ENCODE assay signal across 9 mouse cellular contexts in the genomic region with DNA sequence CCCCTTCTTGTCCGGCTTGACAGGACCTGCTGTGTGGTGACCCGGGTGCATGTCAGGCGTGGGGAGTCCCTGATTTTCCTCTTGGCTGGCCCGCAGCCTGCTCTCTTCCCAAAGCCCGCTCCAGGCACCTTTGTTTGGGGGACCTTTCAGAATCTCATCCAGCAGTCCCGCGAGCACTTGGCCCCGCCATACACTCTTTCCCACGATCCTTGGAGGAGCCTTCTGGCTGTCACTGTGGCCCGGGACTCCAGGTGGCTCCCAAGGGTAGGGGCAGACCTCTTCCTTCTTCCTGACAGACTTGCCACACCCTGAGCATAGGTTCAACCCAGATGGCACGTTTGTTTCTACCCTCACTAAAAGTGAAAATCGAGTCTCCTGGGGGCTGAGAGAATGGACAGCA. TPM values are rescaled to one million over a fixed set of nuclear protein-coding genes. Genes with fewer than 3 reads are reported as not detected.
A peak's percentile ranks its signal among the peaks of the same experiment; 100 is the strongest.
DNase-seq lines count a peak whose midpoint lies in the region; ATAC-seq and TF ChIP-seq lines count a peak whose summit lies in the region.
"Had no signal": no experiment of that assay in that cellular context is flagged by ENCODE, and none has a peak within 500 bp of the region (broad histone marks: within the 10 kb centered on the region; RNA-seq: fewer than 3 reads in every experiment).

No protein-coding gene starts in this region.

- H3K9ac ChIP-seq in heart, embryonic 12.5 days = peak overlapping the region; percentile 60; the same call in 1 of the 2 replicates
- H3K9ac ChIP-seq in lung, postnatal 0 days (replicated peaks; ENCODE audit: low read depth) = no peak overlapping the region
- peak overlapping the region; percentile 55; the same call in 1 of the 2 replicates for H3K9ac ChIP-seq in hindbrain, embryonic 12.5 days
- H3K9ac ChIP-seq in neural tube, embryonic 13.5 days = no peak overlapping the region

- 33% methylated on average over 12 of the region's 12 CpGs for WGBS in heart, embryonic 12.5 days
- WGBS in lung, postnatal 0 days = 26% methylated on average over 12 of the region's 12 CpGs
- WGBS in hindbrain, embryonic 12.5 days = 29% methylated on average over 12 of the region's 12 CpGs
- WGBS in neural tube, embryonic 13.5 days = 38% methylated on average over 12 of the region's 12 CpGs

- peak overlapping the region; percentile 57; the same call in 1 of the 2 replicates for H3K4me3 ChIP-seq in heart, embryonic 12.5 days
- H3K4me3 ChIP-seq in lung, postnatal 0 days (ENCODE audit: low read depth, low read length) = peak overlapping the region; percentile 40
- no peak overlapping the region for H3K4me3 ChIP-seq in hindbrain, embryonic 12.5 days
- peak overlapping the region; percentile 42 for H3K4me3 ChIP-seq in neural tube, embryonic 13.5 days

- no peak overlapping the region; the same call in 1 of the 2 replicates for H3K4me2 ChIP-seq in heart, embryonic 12.5 days
- H3K4me2 ChIP-seq in lung, postnatal 0 days (replicated peaks; ENCODE audit: low read depth, low read length) = peak overlapping the region; percentile 67
- H3K4me2 ChIP-seq in hindbrain, embryonic 12.5 days (replicated peaks) = 0 out of 2 replicates have a peak overlapping the region, but pooled peaks have one; percentile 62
- H3K4me2 ChIP-seq in neural tube, embryonic 13.5 days = peak overlapping the region; percentile 63

- no peaks in the 10 kb centered on the region for H3K9me3 ChIP-seq in heart, embryonic 12.5 days (replicated peaks)
- no peaks in the 10 kb centered on the region for H3K9me3 ChIP-seq in lung, postnatal 0 days (ENCODE audit: low read length)
- H3K9me3 ChIP-seq in hindbrain, embryonic 12.5 days (replicated peaks) = no peaks in the 10 kb centered on the region
- no peaks in the 10 kb centered on the region for H3K9me3 ChIP-seq in neural tube, embryonic 13.5 days

- H3K4me1 ChIP-seq in heart, embryonic 12.5 days (replicated peaks) = peaks cover 10% of the 10 kb centered on the region
- peaks cover 3% of the 10 kb centered on the region; the same call in 1 of the 2 replicates for H3K4me1 ChIP-seq in lung, postnatal 0 days (ENCODE audit: insufficient read depth, low read depth, low read length)
- peaks cover 10% of the 10 kb centered on the region for H3K4me1 ChIP-seq in hindbrain, embryonic 12.5 days
- peaks cover 21% of the 10 kb centered on the region for H3K4me1 ChIP-seq in neural tube, embryonic 13.5 days (replicated peaks)

- TF ChIP-seq CTCF in lung, postnatal 0 days (IDR thresholded peaks at IDR 0.05) = no peak

- H3K27ac ChIP-seq in heart, embryonic 12.5 days (ENCODE audit: poor library complexity, severe bottlenecking) = no peak overlapping the region
- no peak overlapping the region for H3K27ac ChIP-seq in lung, postnatal 0 days (ENCODE audit: low read length)
- no peak overlapping the region for H3K27ac ChIP-seq in hindbrain, embryonic 12.5 days
- H3K27ac ChIP-seq in neural tube, embryonic 13.5 days (replicated peaks) = no peak overlapping the region

- peaks cover 70% of the 10 kb centered on the region for H3K27me3 ChIP-seq in heart, embryonic 12.5 days (replicated peaks)
- H3K27me3 ChIP-seq in lung, postnatal 0 days (replicated peaks; ENCODE audit: insufficient read depth, low read length) = peaks cover 44% of the 10 kb centered on the region
- peaks cover 54% of the 10 kb centered on the region for H3K27me3 ChIP-seq in hindbrain, embryonic 12.5 days
- peaks cover 52% of the 10 kb centered on the region for H3K27me3 ChIP-seq in neural tube, embryonic 13.5 days

- no peak for DNase-seq in heart, adult 18-20 months
- DNase-seq in lung, postnatal 0 days (ENCODE audit: low spot score) = no peak
- no peak for DNase-seq in lung, adult 18-20 months
- no peak for DNase-seq in MN1 (ENCODE audit: low spot score)
- DNase-seq: cerebellum, adult 11 months had no signal

- no peak for ATAC-seq in heart, embryonic 12.5 days (ENCODE audit: insufficient number of reproducible peaks, low FRiP score)
- ATAC-seq in lung, postnatal 0 days = no peak
- no peak for ATAC-seq in hindbrain, embryonic 12.5 days (ENCODE audit: low FRiP score)
- ATAC-seq in neural tube, embryonic 13.5 days (ENCODE audit: low read depth) = no peak
- no peak for ATAC-seq in megakaryocyte-erythroid progenitor cell, adult 5-6 weeks (replicated peaks; ENCODE audit: low FRiP score, low TSS enrichment, poor library complexity, severe bottlenecking)

- no peak for TF ChIP-seq EP300 in lung, postnatal 0 days (IDR thresholded peaks at IDR 0.05)

- H3K36me3 ChIP-seq in heart, embryonic 12.5 days = no peaks in the 10 kb centered on the region
- H3K36me3 ChIP-seq in lung, postnatal 0 days (ENCODE audit: insufficient read depth, low read length) = no peaks in the 10 kb centered on the region
- no peaks in the 10 kb centered on the region for H3K36me3 ChIP-seq in hindbrain, embryonic 12.5 days
- H3K36me3 ChIP-seq in neural tube, embryonic 13.5 days = no peaks in the 10 kb centered on the region

RNA-seq across cellular contexts. Expression of gene Itgb4, which starts 1.0 kb away (rescaled TPM):
- 2.0 and 2.7 TPM in 2 replicates for polyA plus RNA-seq in heart, embryonic 12.5 days (2016; fragmentation: Nextera tagmentation; extraction: Ambion mirVana)
- 1 to 10 TPM; 1.9 to 3.7 TPM for total RNA-seq in heart, adult 18-20 months (2021)
- 3.8 and 4.2 TPM in 2 replicates for polyA plus RNA-seq in lung, postnatal 0 days (2015; fragmentation: Nextera tagmentation; extraction: Ambion mirVana)
- 1.7 and 2.1 TPM in 2 replicates for polyA plus RNA-seq in hindbrain, embryonic 12.5 days (2016; fragmentation: Nextera tagmentation; extraction: Ambion mirVana)
- 1.9 and 2.7 TPM in 2 replicates for polyA plus RNA-seq in neural tube, embryonic 13.5 days (2015; fragmentation: Nextera tagmentation; extraction: Ambion mirVana)
- 0.07 and 0.37 TPM in 2 replicates for total RNA-seq in megakaryocyte-erythroid progenitor cell, adult 5-6 weeks (2014; fragmentation: Nextera tagmentation)
- total RNA-seq in megakaryocyte-erythroid progenitor cell, adult 5-6 weeks (2017) = 0.65 TPM in 1 of 2 replicates, not detected in the other

RNA-seq across cellular contexts. Expression of gene Galk1, which starts 37.0 kb away (rescaled TPM):
- 151 and 152 TPM in 2 replicates for polyA plus RNA-seq in heart, embryonic 12.5 days (2016; fragmentation: Nextera tagmentation; extraction: Ambion mirVana)
- total RNA-seq in heart, adult 18-20 months (2021) = 10 to 100 TPM; 14.1 to 15.0 TPM
- polyA plus RNA-seq in lung, postnatal 0 days (2015; fragmentation: Nextera tagmentation; extraction: Ambion mirVana) = 91.0 and 95.6 TPM in 2 replicates
- polyA plus RNA-seq in hindbrain, embryonic 12.5 days (2016; fragmentation: Nextera tagmentation; extraction: Ambion mirVana) = 109 and 115 TPM in 2 replicates
- 73.9 and 74.4 TPM in 2 replicates for polyA plus RNA-seq in neural tube, embryonic 13.5 days (2015; fragmentation: Nextera tagmentation; extraction: Ambion mirVana)
- 31.7 and 35.1 TPM in 2 replicates for total RNA-seq in megakaryocyte-erythroid progenitor cell, adult 5-6 weeks (2014; fragmentation: Nextera tagmentation)
- 29.7 and 39.5 TPM in 2 replicates for total RNA-seq in megakaryocyte-erythroid progenitor cell, adult 5-6 weeks (2017)

RNA-seq across cellular contexts. Expression of gene Recql5, which starts 42.3 kb away (rescaled TPM):
- polyA plus RNA-seq in heart, embryonic 12.5 days (2016; fragmentation: Nextera tagmentation; extraction: Ambion mirVana) = 13.8 and 17.3 TPM in 2 replicates
- 1 to 10 TPM; 7.5 to 7.8 TPM for total RNA-seq in heart, adult 18-20 months (2021)
- polyA plus RNA-seq in lung, postnatal 0 days (2015; fragmentation: Nextera tagmentation; extraction: Ambion mirVana) = 9.2 and 9.9 TPM in 2 replicates
- 31.8 and 34.7 TPM in 2 replicates for polyA plus RNA-seq in hindbrain, embryonic 12.5 days (2016; fragmentation: Nextera tagmentation; extraction: Ambion mirVana)
- polyA plus RNA-seq in neural tube, embryonic 13.5 days (2015; fragmentation: Nextera tagmentation; extraction: Ambion mirVana) = 22.5 and 23.5 TPM in 2 replicates
- 19.7 and 22.7 TPM in 2 replicates for total RNA-seq in megakaryocyte-erythroid progenitor cell, adult 5-6 weeks (2014; fragmentation: Nextera tagmentation)
- total RNA-seq in megakaryocyte-erythroid progenitor cell, adult 5-6 weeks (2017) = 17.0 and 21.0 TPM in 2 replicates

RNA-seq across cellular contexts. Expression of gene Sap30bp, which starts 42.5 kb away (rescaled TPM):
- polyA plus RNA-seq in heart, embryonic 12.5 days (2016; fragmentation: Nextera tagmentation; extraction: Ambion mirVana) = 29.4 and 32.2 TPM in 2 replicates
- 10 to 100 TPM; 19.0 to 19.9 TPM for total RNA-seq in heart, adult 18-20 months (2021)
- 21.2 and 22.8 TPM in 2 replicates for polyA plus RNA-seq in lung, postnatal 0 days (2015; fragmentation: Nextera tagmentation; extraction: Ambion mirVana)
- 51.0 and 54.4 TPM in 2 replicates for polyA plus RNA-seq in hindbrain, embryonic 12.5 days (2016; fragmentation: Nextera tagmentation; extraction: Ambion mirVana)
- polyA plus RNA-seq in neural tube, embryonic 13.5 days (2015; fragmentation: Nextera tagmentation; extraction: Ambion mirVana) = 57.7 and 59.4 TPM in 2 replicates
- 20.8 and 33.2 TPM in 2 replicates for total RNA-seq in megakaryocyte-erythroid progenitor cell, adult 5-6 weeks (2014; fragmentation: Nextera tagmentation)
- total RNA-seq in megakaryocyte-erythroid progenitor cell, adult 5-6 weeks (2017) = 251 and 314 TPM in 2 replicates

RNA-seq across cellular contexts. Expression of gene H3f3b, which starts 52.2 kb away (rescaled TPM):
- polyA plus RNA-seq in heart, embryonic 12.5 days (2016; fragmentation: Nextera tagmentation; extraction: Ambion mirVana) = 742 and 759 TPM in 2 replicates
- 100 to 1,000 TPM in 1 of 2 experiments, 10 to 100 TPM in 1; 98.0 to 107 TPM for total RNA-seq in heart, adult 18-20 months (2021)
- 1,667 and 1,708 TPM in 2 replicates for polyA plus RNA-seq in lung, postnatal 0 days (2015; fragmentation: Nextera tagmentation; extraction: Ambion mirVana)
- polyA plus RNA-seq in hindbrain, embryonic 12.5 days (2016; fragmentation: Nextera tagmentation; extraction: Ambion mirVana) = 2,216 and 2,474 TPM in 2 replicates
- 2,165 and 2,421 TPM in 2 replicates for polyA plus RNA-seq in neural tube, embryonic 13.5 days (2015; fragmentation: Nextera tagmentation; extraction: Ambion mirVana)
- 594 and 607 TPM in 2 replicates for total RNA-seq in megakaryocyte-erythroid progenitor cell, adult 5-6 weeks (2014; fragmentation: Nextera tagmentation)
- 709 and 905 TPM in 2 replicates for total RNA-seq in megakaryocyte-erythroid progenitor cell, adult 5-6 weeks (2017)

Comparison
In these comparisons a context has a peak if more than half of its experiments do, and no peak if none do; other contexts are left out.
1. H3K9ac ChIP-seq: peak in heart, embryonic 12.5 days (single experiment) and hindbrain, embryonic 12.5 days (single experiment); none in lung, postnatal 0 days (single experiment) and neural tube, embryonic 13.5 days (single experiment).